9 mouse cellular contexts compared by ENCODE assay signal in the genomic region with DNA sequence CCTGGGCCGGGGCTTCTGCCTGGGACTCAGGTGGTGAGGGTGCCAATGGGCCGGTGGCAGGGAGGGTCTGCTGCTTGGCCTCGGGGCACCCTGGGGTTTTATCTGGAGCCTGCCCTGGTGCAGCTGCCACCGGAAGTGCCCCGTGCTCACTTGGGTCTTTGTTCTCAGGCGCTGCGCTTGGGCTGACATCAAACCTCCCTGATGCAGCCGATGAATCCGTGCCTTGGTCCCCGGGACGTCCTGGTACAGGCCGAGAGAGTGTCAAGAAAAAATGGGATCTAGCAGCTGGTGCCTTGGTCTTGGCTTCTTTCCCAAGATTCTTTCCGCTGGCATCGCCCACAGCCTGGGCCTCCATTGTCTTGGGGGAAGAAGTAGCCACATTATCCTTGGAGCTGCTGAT. TPM values are rescaled to one million over a fixed set of nuclear protein-coding genes. Genes with fewer than 3 reads are reported as not detected.
DNase-seq lines count a peak whose midpoint lies in the region; ATAC-seq lines count a peak whose summit lies in the region.
"Had no signal": no experiment of that assay in that cellular context is flagged by ENCODE, and none has a peak within 500 bp of the region (broad histone marks: within the 10 kb centered on the region; RNA-seq: fewer than 3 reads in every experiment).

No protein-coding gene starts in this region.

- H3K4me2 ChIP-seq in midbrain, embryonic 16.5 days (ENCODE audit: low read length), result peak overlapping the region; percentile 17; the same call in 1 of the 2 replicates
- H3K4me2 ChIP-seq: lung, embryonic 15.5 days had no signal

- no peaks in the 10 kb centered on the region for H3K36me3 ChIP-seq in midbrain, embryonic 16.5 days (ENCODE audit: control insufficient read depth, insufficient read depth, low read length)
- H3K36me3 ChIP-seq: lung, embryonic 15.5 days had no signal

- no peak overlapping the region; the same call in 1 of the 2 replicates for H3K4me3 ChIP-seq in midbrain, embryonic 16.5 days (ENCODE audit: low read depth, low read length)
- H3K4me3 ChIP-seq: lung, embryonic 15.5 days had no signal

- no peak overlapping the region for H3K9ac ChIP-seq in midbrain, embryonic 16.5 days (ENCODE audit: low read depth, low read length)
- H3K9ac ChIP-seq: lung, embryonic 15.5 days had no signal

- peaks cover 2% of the 10 kb centered on the region; the same call in 1 of the 2 replicates for H3K27me3 ChIP-seq in midbrain, embryonic 16.5 days (ENCODE audit: control insufficient read depth, insufficient read depth, low read depth, low read length)

- H3K27ac ChIP-seq in midbrain, embryonic 16.5 days (ENCODE audit: low read length), result peak overlapping the region; percentile 51
- H3K27ac ChIP-seq: lung, embryonic 15.5 days had no signal

- ATAC-seq in midbrain, embryonic 16.5 days, result no peak

- peaks cover 23% of the 10 kb centered on the region for H3K4me1 ChIP-seq in midbrain, embryonic 16.5 days (ENCODE audit: control insufficient read depth, insufficient read depth, low read length)

- DNase-seq in cerebellum, adult 18-20 months, result peak; percentile 5 to 9
- DNase-seq in cerebellum, adult 11 months, result no peak
- DNase-seq in cerebellum, adult 9-11 months, result peak; percentile 30
- peak; percentile 57 to 70 for DNase-seq in layer of hippocampus, adult 8-10 months (ENCODE audit: low spot score in 2 of 2)
- no peak for DNase-seq in thymus, postnatal 10 days (ENCODE audit: low spot score in 2 of 2)
- DNase-seq in urinary bladder, postnatal 10 days (ENCODE audit: low spot score), result no peak
- DNase-seq in adrenal gland, postnatal 4 days (ENCODE audit: low spot score in 2 of 2), result no peak

- WGBS in midbrain, embryonic 16.5 days, result 42% methylated on average over 14 of the region's 14 CpGs

- no peaks in the 10 kb centered on the region for H3K9me3 ChIP-seq in midbrain, embryonic 16.5 days (replicated peaks; ENCODE audit: control insufficient read depth, low read length, poor library complexity, severe bottlenecking)
- H3K9me3 ChIP-seq: lung, embryonic 15.5 days had no signal

RNA-seq across cellular contexts. Expression of a gene that starts 21.2 kb away (rescaled TPM):
- total RNA-seq in layer of hippocampus, adult 8-10 months (2022), result 100 to 1,000 TPM in 1 of 4 experiments, 10 to 100 TPM in 3; 80.7 to 107 (median 88.1) TPM
- polyA plus RNA-seq in midbrain, embryonic 16.5 days (2015; fragmentation: Nextera tagmentation; extraction: Ambion mirVana), result 7.2 and 9.9 TPM in 2 replicates
- total RNA-seq in adrenal gland, postnatal 4 days (2021), result 1 to 10 TPM in 1 of 2 experiments, under 1 TPM in 1; 0.48 to 1.2 TPM

Comparison
In these comparisons a context has a peak if more than half of its experiments do, and no peak if none do; other contexts are left out.
1. DNase-seq: peak in cerebellum, adult 18-20 months (2 of 2), cerebellum, adult 9-11 months (single experiment) and layer of hippocampus, adult 8-10 months (2 of 2); none in cerebellum, adult 11 months (single experiment), thymus, postnatal 10 days (0 of 2), urinary bladder, postnatal 10 days (single experiment) and adrenal gland, postnatal 4 days (0 of 2).
2. RNA of a gene that starts 21.2 kb away (total RNA-seq): 80.7 to 107 TPM in layer of hippocampus, adult 8-10 months; 0.48 to 1.2 TPM in adrenal gland, postnatal 4 days; every median in the first group is over 10 times any median in the second.